Mouse (Mus musculus) frontal cortex, adult (tissue): Measurements from ENCODE around the gene Hephl1.
"Not testable (repeated sequence)": the region's sequence is repeated elsewhere in the genome, so short reads cannot be mapped to it uniquely, and the experiment has no call there.

Source experiments
- ATAC-seq: cut with Nextera tagmentation; 2 replicates; pipeline ENCODE4 v1.9.2; 2017; ENCODE audit warnings: mild to moderate bottlenecking, moderate library complexity, mixed read lengths; ENCODE audit not compliant: low TSS enrichment

The Hephl1 gene

GRCm38 (mm10) chr9:15112008-15112407, at the start of gene Hephl1:
Hephl1 (minus strand) TSS chr9:15112108.
- no peak for ATAC-seq

DNA sequence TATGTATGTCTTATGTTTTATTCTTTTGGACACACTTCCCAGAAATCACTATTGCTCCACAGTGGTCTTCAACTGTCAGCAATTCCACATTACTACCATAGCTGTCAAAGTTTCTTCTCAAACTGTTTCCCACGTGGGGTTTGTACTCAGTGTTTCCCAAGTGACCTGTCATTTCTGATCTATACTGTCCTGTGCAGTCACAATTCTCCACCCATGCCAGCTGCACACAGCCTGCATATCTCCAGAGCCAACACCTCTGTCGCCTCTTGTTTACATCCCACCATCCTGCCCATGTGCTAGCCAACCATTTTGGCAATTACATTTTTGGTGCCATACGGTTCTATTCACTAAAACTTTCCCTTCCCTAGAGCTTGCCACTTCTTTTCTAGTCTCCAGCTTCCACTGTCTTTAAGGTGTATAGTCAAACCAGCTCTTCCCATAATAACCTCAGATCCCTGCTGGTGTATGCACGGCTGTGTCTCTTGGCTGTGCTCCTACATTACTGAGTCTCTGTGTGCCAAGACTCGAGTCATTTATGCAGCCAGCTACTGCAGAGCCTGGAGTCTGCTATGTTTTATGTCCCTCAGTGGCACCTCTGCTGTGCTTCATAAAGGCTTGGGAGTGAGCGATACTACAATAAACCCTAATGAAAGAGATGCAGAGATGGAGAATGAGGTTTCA, 37.5 kb upstream of the Hephl1 start:
- peak; percentile 69 for ATAC-seq

DNA sequence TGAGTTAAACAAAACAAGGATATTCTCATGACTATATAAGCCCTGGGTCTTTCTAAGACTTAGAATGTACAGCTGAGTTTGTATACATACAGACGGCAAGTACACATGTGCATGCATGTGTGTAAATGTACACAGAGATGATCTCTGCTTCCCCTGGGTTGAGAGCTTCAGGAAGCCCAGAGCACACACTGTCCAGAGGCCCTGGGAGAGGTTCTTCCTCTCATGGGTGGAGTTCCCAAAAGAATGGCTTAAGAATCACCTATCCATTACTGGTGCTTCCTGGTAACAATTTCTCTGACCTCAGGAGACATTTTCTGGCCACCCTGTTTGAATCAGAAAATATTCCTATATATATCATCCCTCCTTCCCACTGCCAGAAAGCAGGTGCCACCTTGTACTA, 28.6 kb upstream of the Hephl1 start:
- ATAC-seq: no peak

- no peak for ATAC-seq
Measured at GRCm38 (mm10) chr9:15125897-15126296, 14.0 kb upstream of the Hephl1 start.

- no peak for ATAC-seq
Measured at GRCm38 (mm10) chr9:15122431-15122830, 10.5 kb upstream of the Hephl1 start.

DNA sequence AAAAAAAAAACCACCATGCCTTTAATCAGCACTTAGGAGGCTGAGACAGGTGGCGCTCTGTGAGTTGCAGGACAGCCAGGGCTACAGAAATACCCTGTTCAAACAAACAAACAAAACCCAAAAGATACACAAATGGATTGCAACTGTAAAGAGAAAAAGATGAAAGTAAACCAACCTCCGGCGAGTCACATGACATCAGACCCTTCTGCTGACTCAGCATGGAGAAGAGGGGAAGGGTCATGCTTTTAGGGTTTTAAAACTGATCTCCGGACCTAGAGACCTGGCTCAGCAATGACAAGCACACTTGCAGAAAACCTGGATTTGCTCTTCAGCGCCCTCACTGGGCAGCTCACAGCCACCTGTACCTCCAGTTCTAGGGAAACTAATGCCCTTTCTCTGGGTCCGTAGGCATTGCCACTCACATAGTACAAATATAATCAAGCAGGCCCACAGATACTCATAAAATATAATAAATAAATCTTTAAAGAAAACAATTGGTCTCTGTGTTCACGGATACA, 9.0 kb upstream of the Hephl1 start:
- ATAC-seq: no peak

- ATAC-seq: no peak
Measured at GRCm38 (mm10) chr9:15120209-15120608, 8.3 kb upstream of the Hephl1 start.

GRCm38 (mm10) chr9:15119515-15119914, 7.6 kb upstream of the Hephl1 start:
- ATAC-seq: no peak

DNA sequence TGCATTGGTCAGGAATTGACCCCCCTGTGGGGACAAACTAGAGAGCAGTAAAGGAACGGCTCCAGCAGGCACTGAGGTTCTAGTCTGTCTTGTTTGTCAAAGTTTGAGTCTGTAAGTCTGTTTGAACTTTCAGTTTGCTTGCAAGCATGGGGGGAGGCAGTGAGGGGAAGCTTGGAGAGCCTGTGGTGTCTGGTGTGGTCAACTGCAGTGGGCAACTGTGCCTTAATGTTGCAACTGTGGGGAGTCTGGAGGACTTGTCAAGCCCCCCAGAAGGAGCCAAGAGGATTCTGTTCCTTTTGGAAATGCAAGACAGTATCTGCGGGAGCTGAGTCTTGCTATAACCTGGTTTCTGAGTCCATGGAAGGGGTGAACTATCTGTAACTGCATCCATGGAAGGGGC, 4.3 kb upstream of the Hephl1 start:
- ATAC-seq: no peak

DNA sequence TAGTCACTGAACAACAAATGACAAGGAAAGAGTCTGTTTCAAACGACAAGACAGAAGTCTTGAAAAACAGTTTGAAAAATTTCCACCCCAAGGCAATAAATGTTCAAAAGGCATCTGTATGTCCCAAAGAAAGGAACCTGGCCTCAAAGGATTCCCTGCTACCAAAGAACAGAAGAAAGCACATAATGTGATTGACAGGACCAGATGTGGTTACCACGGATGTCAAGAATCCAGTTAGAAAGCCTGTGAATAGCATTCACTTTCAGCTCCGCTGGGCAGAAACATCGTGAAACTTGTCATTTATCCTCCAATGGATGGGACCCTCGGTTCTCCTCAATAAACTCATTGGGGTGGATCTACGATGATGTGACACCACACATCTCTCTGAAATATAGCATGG, 2.2 kb upstream of the Hephl1 start:
- no peak for ATAC-seq

DNA sequence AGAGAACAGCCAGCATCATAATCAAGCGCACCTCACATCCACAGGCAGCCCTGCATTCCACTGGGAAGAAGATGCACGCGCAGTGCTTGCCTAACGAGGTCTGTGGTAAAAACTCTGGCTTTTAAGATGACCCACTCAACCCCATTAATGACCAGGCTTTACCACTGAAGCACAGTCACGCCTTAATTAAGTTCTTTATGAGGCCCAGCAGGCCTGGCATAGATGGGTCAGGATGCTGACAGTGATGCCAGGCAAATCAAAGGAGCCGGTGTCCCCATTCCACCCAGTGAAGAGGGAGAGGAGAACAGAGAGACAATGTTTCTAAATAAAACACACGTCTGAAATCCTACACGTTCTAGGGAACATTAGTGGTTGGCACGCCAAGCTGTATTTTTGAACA, 3.8 kb downstream of the Hephl1 start:
- ATAC-seq: no peak

DNA sequence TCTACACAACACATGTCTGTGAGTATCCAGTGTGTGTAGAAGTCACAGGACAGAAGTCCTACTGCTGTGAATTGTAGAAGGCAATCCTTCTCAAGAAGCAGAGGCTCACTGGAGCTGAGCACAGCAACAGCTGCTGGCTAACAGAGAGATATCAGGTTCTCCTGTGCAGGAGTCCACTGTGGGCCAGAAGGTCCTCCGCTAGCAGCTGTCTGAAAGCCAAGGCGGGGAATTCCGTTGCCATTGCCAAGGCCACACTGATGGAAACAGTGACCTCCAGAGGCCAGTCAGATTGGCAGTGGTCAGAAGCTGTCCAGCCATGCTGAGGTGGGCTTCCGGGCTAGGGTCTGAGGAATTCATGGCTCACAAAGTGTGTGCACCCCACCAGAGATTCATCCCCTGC, 6.8 kb downstream of the Hephl1 start:
- no peak for ATAC-seq

DNA sequence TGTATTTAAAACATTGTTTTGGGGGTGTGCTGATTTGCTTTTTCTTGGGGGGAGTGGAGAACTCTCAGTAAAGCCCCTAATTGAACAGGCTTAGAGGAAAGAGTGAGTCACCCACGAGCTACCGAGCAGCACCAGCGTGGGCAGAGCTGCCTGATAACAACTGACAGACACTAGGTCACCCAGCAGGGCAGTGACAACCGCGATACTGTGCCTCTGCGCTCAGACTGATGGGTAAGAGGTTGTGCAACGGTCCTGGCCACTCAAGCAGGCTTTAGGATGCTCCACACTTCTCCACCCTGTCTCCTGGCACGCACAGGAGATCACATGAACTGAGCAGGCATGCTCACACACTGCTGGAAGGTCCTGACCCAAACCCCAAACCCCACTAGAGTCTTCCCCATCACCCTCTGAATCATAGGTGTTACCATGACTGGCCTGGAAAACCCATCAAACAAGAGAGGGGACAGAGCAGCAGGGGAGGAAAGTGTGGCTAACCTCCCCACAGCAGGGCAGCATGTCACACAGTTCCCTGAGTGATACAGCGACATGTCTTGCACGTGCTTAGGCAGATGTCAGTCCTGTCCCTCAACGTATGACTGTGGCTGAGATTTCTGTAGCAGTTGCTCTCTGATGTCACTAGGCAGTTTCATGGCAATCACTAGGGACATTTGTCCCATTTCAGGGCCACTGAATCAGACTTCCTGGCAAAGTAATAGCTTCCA, 8.2 kb downstream of the Hephl1 start:
- ATAC-seq: no peak

DNA sequence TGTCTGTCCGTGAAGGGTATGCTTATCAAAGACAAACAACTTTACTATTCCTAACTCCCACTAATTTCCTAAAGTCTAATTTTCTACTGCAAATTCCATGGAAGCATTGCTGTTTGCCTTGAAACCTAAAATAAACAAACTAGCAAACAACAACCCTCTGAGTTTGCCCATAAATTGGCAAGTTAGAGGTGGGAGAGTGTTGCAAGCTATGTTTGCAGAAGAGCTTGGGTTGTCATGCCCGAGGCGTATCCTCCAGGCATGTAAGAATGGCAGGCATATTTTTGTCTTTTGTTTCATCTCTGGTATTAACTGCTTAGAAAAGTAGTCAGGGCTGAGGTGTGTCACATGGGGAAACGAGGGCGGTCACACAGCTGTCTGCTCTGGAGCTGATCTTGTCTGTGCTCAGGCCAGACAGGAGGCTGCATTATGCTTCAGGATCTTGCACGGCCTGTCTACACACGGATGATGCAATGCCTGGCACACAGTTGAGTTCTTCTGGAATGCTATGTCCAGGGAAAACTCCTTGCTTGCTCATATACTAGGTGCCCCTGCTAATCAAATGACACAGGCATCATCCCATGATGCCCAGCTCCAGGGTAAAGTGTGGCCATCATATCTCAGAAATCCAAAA, 10.3 kb downstream of the Hephl1 start:
- ATAC-seq: no peak

GRCm38 (mm10) chr9:15098421-15098820, 13.5 kb downstream of the Hephl1 start:
- ATAC-seq: not testable (repeated sequence)

- ATAC-seq: no peak
Measured at GRCm38 (mm10) chr9:15097172-15097571, 14.7 kb downstream of the Hephl1 start.

GRCm38 (mm10) chr9:15096161-15096560, 15.7 kb downstream of the Hephl1 start:
- no peak for ATAC-seq

- no peak for ATAC-seq
Measured at GRCm38 (mm10) chr9:15095206-15095605, 16.7 kb downstream of the Hephl1 start.

DNA sequence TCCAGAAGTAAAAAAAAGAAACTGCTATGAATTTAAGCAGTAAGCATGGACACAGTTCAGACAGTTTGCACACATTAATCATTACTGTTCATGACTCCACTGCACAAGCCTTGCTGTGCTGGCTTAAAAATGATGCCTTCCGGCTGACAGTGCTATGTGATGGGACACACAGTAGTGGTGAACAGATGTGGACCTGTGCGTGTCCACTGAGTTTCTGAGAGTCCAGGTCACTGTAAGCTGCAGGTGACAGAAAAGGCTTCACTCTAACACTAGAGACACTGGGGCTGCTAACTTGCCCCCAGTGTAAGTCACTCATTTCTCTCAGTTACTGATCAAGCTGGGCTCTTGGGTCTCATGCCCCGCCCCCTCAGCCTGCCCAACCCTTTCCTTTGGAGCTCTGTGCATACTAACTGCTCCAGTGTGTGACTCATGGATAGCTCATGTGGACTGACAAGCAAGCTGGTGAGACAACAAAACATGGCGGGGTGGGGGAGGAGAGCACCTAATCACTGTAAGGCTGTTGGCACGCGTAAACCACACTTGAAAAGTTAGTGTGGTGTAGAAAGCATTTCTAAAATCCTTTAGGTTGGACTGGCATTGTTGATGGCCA, 43.1 kb downstream of the Hephl1 start:
- ATAC-seq: peak; percentile 80

GRCm38 (mm10) chr9:15067995-15068685, 43.8 kb downstream of the Hephl1 start:
- ATAC-seq: 0 out of 2 replicates have a peak, but pooled peaks have one; percentile 25

- no peak for ATAC-seq
Measured at GRCm38 (mm10) chr9:15064176-15064575, 47.7 kb downstream of the Hephl1 start.

GRCm38 (mm10) chr9:15060847-15061246, 51.1 kb downstream of the Hephl1 start:
- ATAC-seq: no peak
